Mouse (Mus musculus) olfactory bulb, adult 2 months (tissue): ENCODE results near the gene Cant1.

Experiments used
- CTCF ChIP-seq: fragments of 200-500 bp; IDR thresholded peaks from 2 replicates; pipeline ENCODE4 v1.5.1; 2012; ENCODE audit warnings: low read depth, mild to moderate bottlenecking, low read length, moderate library complexity; ENCODE audit not compliant: insufficient read depth
- POLR2A ChIP-seq: fragments of 200-500 bp; IDR thresholded peaks from 2 replicates; pipeline ENCODE4 v1.6.1; 2012; ENCODE audit warnings: mild to moderate bottlenecking, low read depth, low read length, moderate library complexity; ENCODE audit not compliant: insufficient read depth

GRCm38 (mm10) chr11:118362971-118363518, 55.8 kb downstream of the Cant1 start:
- TF ChIP-seq CTCF, result no peak
- TF ChIP-seq POLR2A, result no peak
